Mouse (Mus musculus) heart, embryonic 16.5 days (tissue): ENCODE data around the gene Pak2. TPM values are rescaled to one million over a fixed set of nuclear protein-coding genes. Genes with fewer than 3 reads are reported as not detected.
A peak's percentile ranks its signal among the peaks of the same experiment; 100 is the strongest.

Source experiments
- ATAC-seq: fragments of 200-750 bp; cut with Nextera tagmentation; replicated peaks from 2 replicates; pipeline ENCODE4 v1.8.0; 2017; ENCODE audit warnings: moderate number of reproducible peaks; ENCODE audit not compliant: insufficient read depth, low FRiP score; ENCODE audit errors: extremely low read depth
- H3K27ac ChIP-seq: fragments of 300-500 bp; sonication (generic); 2 replicates; pipeline ENCODE4 v1.5.1; 2014; ENCODE audit warnings: mild to moderate bottlenecking, low read length, control low read depth, moderate library complexity
- H3K27me3 ChIP-seq: fragments of 300-500 bp; sonication (generic); 2 replicates; pipeline ENCODE4 v1.6.1; 2014; ENCODE audit warnings: low read length, mixed read lengths; ENCODE audit not compliant: control insufficient read depth, insufficient read depth
- H3K36me3 ChIP-seq: fragments of 300-500 bp; sonication (generic); 2 replicates; pipeline ENCODE4 v1.6.1; 2014; ENCODE audit not compliant: control insufficient read depth, insufficient read depth
- H3K4me1 ChIP-seq: fragments of 300-500 bp; sonication (generic); 2 replicates; pipeline ENCODE4 v1.6.1; 2014; ENCODE audit warnings: low read length, mixed read lengths; ENCODE audit not compliant: control insufficient read depth, insufficient read depth
- H3K4me2 ChIP-seq: fragments of 300-500 bp; sonication (generic); 2 replicates; pipeline ENCODE4 v1.6.1; 2014; ENCODE audit warnings: low read depth, mild to moderate bottlenecking, control low read depth, low read length
- H3K4me3 ChIP-seq: fragments of 300-500 bp; sonication (generic); 2 replicates; pipeline ENCODE4 v1.5.1; 2014; ENCODE audit warnings: mild to moderate bottlenecking, control low read depth, low read length
- H3K9ac ChIP-seq: fragments of 300-500 bp; sonication (generic); 2 replicates; pipeline ENCODE4 v1.6.1; 2014; ENCODE audit warnings: low read length, control low read depth
- H3K9me3 ChIP-seq: fragments of 300-500 bp; sonication (generic); replicated peaks from 2 replicates; pipeline ENCODE4 v1.6.1; 2016; ENCODE audit warnings: low read length; ENCODE audit not compliant: control insufficient read depth
- WGBS: fragments of 180-500 bp; shearing (Covaris S2); extraction: QIAGEN DNeasy Blood & Tissue Kit; methylation state at CpG from one replicate; pipeline ENCODE4 v1.1.7; 2014; 5-methylcytosine and 5-hydroxymethylcytosine counted together
- polyA plus RNA-seq: library from polyadenylated mRNA; unstranded; fragments of >200 nt; fragmentation: Nextera tagmentation; extraction: Ambion mirVana; gene quantifications from 2 replicates; pipeline ENCODE4 v1.2.1, GENCODE M21; 2015

Pak2 gene
- polyA plus RNA-seq, 1 experiment from 2014 or later: 26.5 TPM

GRCm38 (mm10) chr16:32042367-32042766 is 36.8 kb downstream of the Pak2 start:
- 86% methylated on average over 4 of the region's 4 CpGs for WGBS
- H3K9ac ChIP-seq: no peak overlapping the region

GRCm38 (mm10) chr16:32019678-32020077 is 59.5 kb downstream of the Pak2 start:
- peaks cover 52% of the 10 kb centered on the region for H3K36me3 ChIP-seq
- no peak overlapping the region for H3K4me3 ChIP-seq
- H3K9me3 ChIP-seq: no peaks in the 10 kb centered on the region
- no peaks in the 10 kb centered on the region for H3K4me1 ChIP-seq
- no peaks in the 10 kb centered on the region for H3K27me3 ChIP-seq
- H3K4me2 ChIP-seq: no peak overlapping the region
- H3K9ac ChIP-seq: no peak overlapping the region
- no peak overlapping the region for H3K27ac ChIP-seq
- WGBS: 95% methylated on average over 9 of the region's 9 CpGs
- ATAC-seq: no peak

More at GRCm38 (mm10) chr16:32042367-32042766, 36.8 kb downstream of the Pak2 start:
- Histone ChIP-seq H3K4me1 (no peaks in the 10 kb centered on the region), H3K9me3 (no peaks in the 10 kb centered on the region), H3K27me3 (no peaks in the 10 kb centered on the region), H3K4me2 (no peak overlapping the region), H3K36me3 (peaks cover 63% of the 10 kb centered on the region), H3K4me3 (no peak overlapping the region), H3K27ac (no peak overlapping the region)
- no peak for ATAC-seq

- no peak for ATAC-seq
- H3K27ac ChIP-seq: no peak overlapping the region
- no peaks in the 10 kb centered on the region for H3K9me3 ChIP-seq
- 84% methylated on average over 4 of the region's 4 CpGs for WGBS
- no peaks in the 10 kb centered on the region for H3K27me3 ChIP-seq
- H3K36me3 ChIP-seq: no peaks in the 10 kb centered on the region
- no peak overlapping the region for H3K4me2 ChIP-seq
- no peaks in the 10 kb centered on the region for H3K4me1 ChIP-seq
- no peak overlapping the region for H3K4me3 ChIP-seq
- H3K9ac ChIP-seq: no peak overlapping the region
These were observed 68.8 kb downstream of the Pak2 start for GRCm38 (mm10) chr16:32010330-32010729.

DNA sequence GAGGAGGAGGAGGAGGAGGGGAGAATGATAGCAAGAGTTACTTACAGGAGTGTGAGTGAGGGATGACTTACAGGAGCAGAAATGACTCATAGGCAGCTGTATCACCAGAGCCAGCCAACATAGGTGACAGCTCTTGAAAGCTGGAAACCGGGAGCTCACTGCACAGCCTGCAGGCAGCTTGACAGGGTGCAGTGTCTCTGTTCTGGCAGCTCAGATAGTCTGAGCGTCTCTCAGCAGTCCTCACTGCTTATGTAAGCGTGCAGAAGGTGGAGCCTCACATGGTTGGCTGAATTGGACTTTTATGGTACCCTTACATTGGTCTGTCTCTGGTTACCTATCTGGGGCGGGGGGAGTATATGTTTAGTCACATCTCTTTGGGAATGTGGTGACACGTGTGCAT is 69.2 kb downstream of the Pak2 start:
- ATAC-seq: no peak

DNA sequence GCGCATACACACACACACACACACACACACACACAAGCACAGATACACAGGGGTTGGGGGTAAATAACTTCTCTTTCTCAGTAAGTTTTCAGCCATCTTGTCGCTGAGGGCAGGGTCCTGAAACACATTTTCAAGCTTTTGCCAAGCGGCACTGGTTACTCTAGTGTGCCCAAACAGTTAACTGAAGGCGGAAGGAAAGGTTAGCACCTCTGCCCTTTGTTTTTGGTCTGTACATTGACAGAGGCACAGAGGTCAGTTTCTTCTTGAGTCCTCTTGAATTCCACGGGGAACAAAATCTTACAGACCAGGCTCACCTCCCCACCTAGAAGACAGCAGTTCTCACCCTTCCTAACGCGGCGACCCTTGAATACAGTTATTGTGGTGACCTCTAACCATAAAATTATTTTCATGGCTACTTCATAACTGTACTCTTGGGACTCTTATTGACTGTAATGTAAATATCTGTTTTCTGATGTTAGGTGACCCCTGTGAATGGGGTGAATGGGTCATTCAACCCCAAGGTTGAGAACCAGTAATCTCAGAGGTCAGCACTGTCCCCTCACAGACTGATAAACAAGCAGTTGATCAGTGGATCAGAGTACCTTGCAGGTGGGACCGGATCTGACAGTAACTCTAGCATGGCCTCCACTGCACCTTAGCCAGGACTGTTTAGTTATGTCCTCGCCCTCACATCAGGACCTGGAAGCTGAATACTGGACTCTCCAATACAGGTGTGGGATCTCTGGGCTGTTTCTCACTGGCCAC is 70.4 kb downstream of the Pak2 start:
- Histone ChIP-seq H3K27ac (no peak overlapping the region), H3K4me3 (no peak overlapping the region), H3K9ac (no peak overlapping the region), H3K4me2 (no peak overlapping the region), H3K4me1 (peaks cover under 1% of the 10 kb centered on the region), H3K36me3 (no peaks in the 10 kb centered on the region), H3K9me3 (no peaks in the 10 kb centered on the region), H3K27me3 (no peaks in the 10 kb centered on the region)
- ATAC-seq: no peak
- WGBS: 65% methylated on average over 10 of the region's 10 CpGs

More for the DNA sequence above, 69.2 kb downstream of the Pak2 start:
- no peak overlapping the region for H3K9ac ChIP-seq
- no peaks in the 10 kb centered on the region for H3K27me3 ChIP-seq
- no peaks in the 10 kb centered on the region for H3K9me3 ChIP-seq
- no peaks in the 10 kb centered on the region for H3K4me1 ChIP-seq
- H3K4me3 ChIP-seq: no peak overlapping the region
- H3K27ac ChIP-seq: no peak overlapping the region
- no peaks in the 10 kb centered on the region for H3K36me3 ChIP-seq
- H3K4me2 ChIP-seq: no peak overlapping the region
- 33% methylated on average over 5 of the region's 5 CpGs for WGBS

DNA sequence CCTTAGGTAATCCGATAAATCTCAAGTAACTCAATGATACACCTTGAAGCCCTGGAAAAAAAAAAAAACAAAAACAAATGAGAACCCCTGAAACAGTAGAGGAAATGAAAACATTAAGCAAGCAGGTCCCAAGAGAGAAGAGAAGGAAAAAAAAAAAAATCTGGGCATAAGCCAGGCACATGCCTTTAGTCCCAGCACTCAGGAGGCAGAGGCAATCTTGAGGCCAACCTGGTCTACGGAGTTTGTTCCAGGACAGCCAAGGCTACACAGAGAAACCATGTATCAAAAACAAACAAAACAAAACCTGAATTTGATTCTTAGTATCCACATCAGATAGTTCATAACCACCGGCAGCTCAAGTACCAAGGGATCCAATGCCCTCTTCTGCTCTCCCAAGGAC is 74.4 kb downstream of the Pak2 start:
- Histone ChIP-seq H3K9ac (no peak overlapping the region), H3K36me3 (no peaks in the 10 kb centered on the region), H3K4me3 (no peak overlapping the region), H3K9me3 (no peaks in the 10 kb centered on the region), H3K27ac (no peak overlapping the region), H3K27me3 (no peaks in the 10 kb centered on the region), H3K4me1 (peaks cover 14% of the 10 kb centered on the region), H3K4me2 (no peak overlapping the region)
- ATAC-seq: no peak
- WGBS: 92% methylated on average over 3 of the region's 3 CpGs

DNA sequence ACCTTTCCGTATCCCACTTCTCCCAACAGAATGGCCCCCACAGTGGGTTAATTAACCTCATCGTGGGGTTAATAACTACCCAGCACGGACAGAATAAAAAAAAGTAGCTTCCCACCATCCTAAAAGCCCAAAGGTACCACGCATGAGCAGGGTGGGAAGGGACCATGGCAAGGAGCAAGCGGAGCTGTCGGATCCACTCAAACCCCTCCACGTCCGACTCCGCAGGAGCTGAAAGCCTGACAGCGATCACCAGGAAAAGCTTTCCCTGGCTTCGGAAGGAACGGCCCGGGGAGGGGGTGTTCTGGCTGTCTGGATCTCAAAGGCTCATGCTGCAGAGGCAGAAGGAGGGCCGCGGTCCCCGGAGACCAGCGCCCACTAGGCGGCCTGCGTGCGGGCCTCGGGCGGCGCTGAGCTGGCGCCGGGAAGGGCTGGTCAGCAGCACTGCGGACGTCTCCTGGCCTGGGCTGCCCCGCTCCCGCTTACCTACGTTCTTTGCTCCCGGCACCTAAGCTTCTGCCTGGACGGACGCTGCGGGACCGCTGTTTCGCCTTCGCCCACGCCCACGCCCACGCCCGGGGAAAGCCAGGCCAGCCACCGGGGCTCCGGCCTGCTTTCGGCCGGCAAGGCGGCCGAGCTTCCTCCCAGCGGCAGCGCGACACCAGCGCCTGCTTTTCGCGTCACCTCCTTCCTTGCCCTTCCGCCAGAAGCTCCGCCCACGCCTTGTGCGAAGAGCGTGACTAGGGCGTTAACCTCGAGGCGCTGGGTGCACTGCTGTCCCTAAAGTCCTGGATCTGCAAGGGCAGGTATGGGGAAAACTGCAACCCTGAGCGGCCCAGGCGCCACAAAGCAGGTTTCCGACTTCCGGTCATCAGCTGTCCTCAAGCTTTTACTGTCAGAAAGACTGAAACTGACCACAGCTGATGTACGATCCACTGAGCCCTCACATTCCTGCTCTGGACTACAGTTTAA is 76.3 kb downstream of the Pak2 start, which contains the start of gene Senp5:
Gene Senp5, minus strand, starts transcription at position 779 of the 969 bp plus-strand sequence.
- peak within 1 kb of the TSS; percentile 79 for H3K27ac ChIP-seq
- peak within 1 kb of the TSS; percentile 99 for H3K4me3 ChIP-seq
- H3K9ac ChIP-seq: peak within 1 kb of the TSS; percentile 96
- whole genome bisulfite sequencing: under 1% methylated on average over 66 of the region's 66 CpGs
- no peaks in the 10 kb centered on the region for H3K27me3 ChIP-seq
- H3K4me2 ChIP-seq: peak within 1 kb of the TSS; percentile 89
- no peaks in the 10 kb centered on the region for H3K36me3 ChIP-seq
- peak; percentile 98 for ATAC-seq
- peaks cover 14% of the 10 kb centered on the region for H3K4me1 ChIP-seq
- H3K9me3 ChIP-seq: no peaks in the 10 kb centered on the region

DNA sequence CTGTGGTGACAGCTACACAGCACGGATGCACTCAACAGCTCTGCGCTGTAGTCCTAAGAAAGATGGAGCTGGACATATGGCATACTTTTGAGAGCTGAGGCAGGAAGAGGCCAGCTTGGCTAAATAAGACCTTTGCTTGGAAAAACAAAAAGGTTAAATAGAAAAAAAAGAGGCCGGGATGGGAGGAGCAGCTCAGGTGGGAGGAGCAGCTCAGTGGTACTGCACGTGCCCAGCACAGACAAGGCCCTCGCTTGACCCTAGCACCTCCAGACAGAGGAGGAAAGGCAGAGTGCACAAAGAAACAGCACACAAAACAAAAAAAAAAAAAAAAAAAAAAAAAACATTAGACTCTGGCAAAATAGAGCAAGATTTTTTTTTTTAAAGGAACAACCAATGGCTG is 82.8 kb downstream of the Pak2 start:
- Histone ChIP-seq H3K9me3 (no peaks in the 10 kb centered on the region), H3K4me2 (no peak overlapping the region), H3K4me3 (no peak overlapping the region), H3K27ac (no peak overlapping the region), H3K36me3 (0 out of 2 replicates have a peak, but pooled peaks cover 2% of the 10 kb centered on the region), H3K4me1 (no peaks in the 10 kb centered on the region), H3K9ac (no peak overlapping the region), H3K27me3 (no peaks in the 10 kb centered on the region)
- ATAC-seq: no peak
- WGBS: 84% methylated on average over 5 of the region's 5 CpGs

DNA sequence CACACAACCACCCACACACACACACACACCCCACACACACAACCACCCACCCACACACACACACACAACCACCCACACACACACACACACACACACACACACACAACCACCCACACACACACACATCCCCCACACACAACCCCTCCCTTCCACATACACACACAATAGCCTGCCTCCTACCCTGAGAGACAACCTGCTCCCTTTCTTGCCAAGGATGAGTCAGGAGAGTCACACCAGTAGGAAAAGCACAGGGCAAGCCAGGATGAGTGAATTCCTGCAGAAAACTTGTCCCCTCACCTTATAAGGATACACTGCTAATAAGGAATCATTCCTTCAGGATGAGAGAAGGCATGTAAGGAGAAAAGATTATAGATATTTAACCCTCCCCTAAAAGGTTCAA is 85.2 kb downstream of the Pak2 start:
- peaks cover 11% of the 10 kb centered on the region for H3K36me3 ChIP-seq
- H3K9ac ChIP-seq: no peak overlapping the region
- H3K4me1 ChIP-seq: no peaks in the 10 kb centered on the region
- no peaks in the 10 kb centered on the region for H3K27me3 ChIP-seq
- H3K4me3 ChIP-seq: no peak overlapping the region
- no peak overlapping the region for H3K4me2 ChIP-seq
- no peak for ATAC-seq
- no peak overlapping the region for H3K27ac ChIP-seq
- H3K9me3 ChIP-seq: no peaks in the 10 kb centered on the region
